Mouse (Mus musculus) CH12.LX (cell line): ENCODE measurements around the gene Olfr25. TPM values are rescaled to one million over a fixed set of nuclear protein-coding genes. Genes with fewer than 3 reads are reported as not detected.

ENCODE experiments used
- DNase-seq: peaks from one replicate; pipeline ENCODE4 v3.0.0-alpha.2; 2013; ENCODE audit errors: extremely low read depth
- H3K27ac ChIP-seq: 2 replicates; pipeline ENCODE4 v1.5.1; 2012; ENCODE audit warnings: low read depth, mild to moderate bottlenecking, control low read depth, moderate library complexity; ENCODE audit not compliant: insufficient read depth
- H3K27me3 ChIP-seq: replicated peaks from 2 replicates; pipeline ENCODE3; 2012; ENCODE audit warnings: inconsistent platforms
- H3K36me3 ChIP-seq, 2 experiments: replicated peaks in 1 of 2; 2 replicates each; pipeline versions ENCODE3 to v1.6.1; 2012; ENCODE audit warnings: inconsistent platforms in 1 of 2, low read length in 1 of 2, mild to moderate bottlenecking in 1 of 2, mixed read lengths in 1 of 2, moderate library complexity in 1 of 2; ENCODE audit not compliant: control insufficient read depth in 1 of 2, insufficient read depth in 1 of 2
- H3K4me1 ChIP-seq, 2 experiments: 2 replicates each; pipeline ENCODE4 v1.6.1; 2012; ENCODE audit warnings: inconsistent platforms in 1 of 2, moderate library complexity in 1 of 2; ENCODE audit not compliant: insufficient read depth in 2 of 2, control insufficient read depth in 1 of 2
- H3K4me2 ChIP-seq: 2 replicates; pipeline ENCODE4 v1.6.1; 2012; ENCODE audit warnings: low read depth, mild to moderate bottlenecking, control low read depth; ENCODE audit not compliant: poor library complexity, insufficient read depth, severe bottlenecking
- H3K4me3 ChIP-seq, 3 experiments: fragments of 150-350 bp in 1 of 3; sonication (generic) in 1 of 3; replicated peaks in 1 of 3; 2 replicates each; pipeline versions ENCODE3 to v1.5.1; 2011 to 2012; ENCODE audit warnings: low read depth in 2 of 3, low read length in 2 of 3, mild to moderate bottlenecking in 2 of 3, moderate library complexity in 2 of 3, control low read depth in 1 of 3, improper control_type of control experiment in 1 of 3, inconsistent platforms in 1 of 3, mixed read lengths in 1 of 3; ENCODE audit not compliant: poor library complexity in 1 of 3
- H3K79me2 ChIP-seq: replicated peaks from 2 replicates; pipeline ENCODE4 v1.6.1; 2012; ENCODE audit warnings: mild to moderate bottlenecking, moderate library complexity; ENCODE audit not compliant: control insufficient read depth, poor library complexity, insufficient read depth, severe bottlenecking; ENCODE audit errors: extremely low read depth
- H3K9ac ChIP-seq: 2 replicates; pipeline ENCODE4 v1.6.1; 2012; ENCODE audit warnings: low read depth, mild to moderate bottlenecking, control low read depth, moderate library complexity; ENCODE audit not compliant: insufficient read depth
- H3K9me3 ChIP-seq: replicated peaks from 2 replicates; pipeline ENCODE3; 2012; ENCODE audit warnings: low read length, inconsistent platforms, mixed read lengths
- CHD1 ChIP-seq: IDR thresholded peaks from 2 replicates; pipeline ENCODE4 v1.6.1; 2012; ENCODE audit warnings: low read depth, low read length, improper control_type of control experiment, inconsistent platforms
- CHD2 ChIP-seq: IDR thresholded peaks from 2 replicates; pipeline ENCODE4 v1.6.1; 2011; ENCODE audit warnings: low read length, improper control_type of control experiment
- E2F4 ChIP-seq: IDR thresholded peaks from 2 replicates; pipeline ENCODE4 v1.6.1; 2011; ENCODE audit warnings: low read depth, low read length, improper control_type of control experiment; ENCODE audit not compliant: insufficient replicate concordance
- EP300 ChIP-seq: IDR thresholded peaks from 2 replicates; pipeline ENCODE4 v1.6.1; 2011; ENCODE audit warnings: low read length, improper control_type of control experiment
- ETS1 ChIP-seq: conservative IDR thresholded peaks from 2 replicates; pipeline ENCODE4 v1.6.1; 2012; ENCODE audit warnings: low read depth, mild to moderate bottlenecking, inconsistent platforms, low read length, improper control_type of control experiment, moderate library complexity
- IRF4 ChIP-seq: IDR thresholded peaks from 2 replicates; pipeline ENCODE4 v1.6.1; 2014; ENCODE audit warnings: low read depth, mild to moderate bottlenecking, inconsistent platforms, low read length, improper control_type of control experiment
- JUN ChIP-seq: IDR thresholded peaks from 2 replicates; pipeline ENCODE4 v1.6.1; 2011; ENCODE audit warnings: low read depth, mild to moderate bottlenecking, low read length, improper control_type of control experiment, moderate library complexity; ENCODE audit not compliant: insufficient read depth
- JUND ChIP-seq: conservative IDR thresholded peaks from 2 replicates; pipeline ENCODE4 v1.6.1; 2011; ENCODE audit warnings: low read depth, low read length, improper control_type of control experiment
- KAT2A ChIP-seq: IDR thresholded peaks from 2 replicates; pipeline ENCODE4 v1.6.1; 2012; ENCODE audit warnings: low read length, improper control_type of control experiment, inconsistent platforms; ENCODE audit not compliant: insufficient replicate concordance
- MAX ChIP-seq: IDR thresholded peaks from 2 replicates; pipeline ENCODE4 v1.6.1; 2011; ENCODE audit warnings: low read length, improper control_type of control experiment
- MAZ ChIP-seq: IDR thresholded peaks from 2 replicates; pipeline ENCODE4 v1.6.1; 2012; ENCODE audit warnings: low read depth, mild to moderate bottlenecking, inconsistent platforms, low read length, improper control_type of control experiment, moderate library complexity
- MXI1 ChIP-seq: IDR thresholded peaks from 2 replicates; pipeline ENCODE4 v1.6.1; 2011; ENCODE audit warnings: mild to moderate bottlenecking, low read depth, low read length, improper control_type of control experiment
- NELFE ChIP-seq: IDR thresholded peaks from 2 replicates; pipeline ENCODE4 v1.6.1; 2011; ENCODE audit warnings: low read depth, low read length, improper control_type of control experiment
- NRF1 ChIP-seq: IDR thresholded peaks from 2 replicates; pipeline ENCODE4 v1.6.1; 2014; ENCODE audit warnings: low read depth, mild to moderate bottlenecking, inconsistent platforms, low read length, improper control_type of control experiment, moderate library complexity
- PAX5 ChIP-seq: IDR thresholded peaks from 2 replicates; pipeline ENCODE4 v1.6.1; 2012; ENCODE audit warnings: low read length, inconsistent platforms, mixed read lengths
- POLR2AphosphoS2 ChIP-seq: IDR thresholded peaks from 2 replicates; pipeline ENCODE4 v1.6.1; 2011; ENCODE audit warnings: low read depth, low read length, improper control_type of control experiment
- TBP ChIP-seq: conservative IDR thresholded peaks from 2 replicates; pipeline ENCODE4 v1.6.1; 2011; ENCODE audit warnings: low read depth, low read length, improper control_type of control experiment
- TCF12 ChIP-seq: IDR thresholded peaks from 2 replicates; pipeline ENCODE4 v1.6.1; 2014; ENCODE audit warnings: low read depth, mild to moderate bottlenecking, inconsistent platforms, low read length, improper control_type of control experiment
- UBTF ChIP-seq: IDR thresholded peaks from 2 replicates; pipeline ENCODE4 v1.6.1; 2012; ENCODE audit warnings: low read depth, mild to moderate bottlenecking, inconsistent platforms, low read length, improper control_type of control experiment, moderate library complexity
- USF1 ChIP-seq: IDR thresholded peaks from 2 replicates; pipeline ENCODE4 v1.6.1; 2014; ENCODE audit warnings: low read depth, mild to moderate bottlenecking, inconsistent platforms, low read length, improper control_type of control experiment
- ZC3H11A ChIP-seq: IDR thresholded peaks from 2 replicates; pipeline ENCODE4 v1.6.1; 2012; ENCODE audit warnings: low read depth, mild to moderate bottlenecking, inconsistent platforms, low read length, improper control_type of control experiment
- ZKSCAN1 ChIP-seq: IDR thresholded peaks from 2 replicates; pipeline ENCODE4 v1.6.1; 2012; ENCODE audit warnings: low read depth, inconsistent platforms, low read length, improper control_type of control experiment, borderline replicate concordance
- ZMIZ1 ChIP-seq: IDR thresholded peaks from 2 replicates; pipeline ENCODE4 v1.6.1; 2012; ENCODE audit warnings: low read depth, mild to moderate bottlenecking, inconsistent platforms, low read length, improper control_type of control experiment
- ZNF384 ChIP-seq: IDR thresholded peaks from 2 replicates; pipeline ENCODE4 v1.6.1; 2012; ENCODE audit warnings: low read depth, low read length, improper control_type of control experiment, inconsistent platforms
- dilution Hi-C: fragments of 300-500 bp; cut with MboI; formaldehyde crosslinking; loops from 2 replicates; pipeline ENCODE4 v1.14.3; 2020; ENCODE audit warnings: low sequenced_read_pairs; ENCODE audit not compliant: extremely low pct_unique_long_range_greater_than_20kb, extremely low pct_ligation_motif_present
- in situ Hi-C: fragments of 300-500 bp; cut with MboI; formaldehyde crosslinking; loops from 3 replicates; pipeline ENCODE4 v1.14.3; 2019; ENCODE audit warnings: low sequenced_read_pairs, low pct_ligation_motif_present, low pct_unique_long_range_greater_than_20kb, mixed read lengths
- polyA plus RNA-seq: library from polyadenylated mRNA; unstranded; fragments of >175 nt; gene quantifications from 2 replicates; pipeline ENCODE4 v1.2.1, GENCODE M21; 2012; ENCODE audit warnings: low read depth; ENCODE audit not compliant: insufficient read length
- total RNA-seq, 2 experiments: library from RNA; depleted of rRNA; stranded (reverse); fragments of 300-350 nt in 1 of 2; fragments of >200 nt in 1 of 2; gene quantifications; 2 replicates each; pipeline ENCODE4 v1.2.3; 2012 to 2014

Gene Olfr25
- total and polyA plus RNA-seq, 3 experiments = not detected

GRCm38 (mm10) chr9:38348111-38348510 is 19.3 kb downstream of the Olfr25 start, which contains the start of gene Olfr898:
Gene Olfr898, plus strand, starts transcription at chr9:38348411.
- dilution Hi-C loops (no loop called here), in situ Hi-C loops (no loop called here)
- no peak for DNase-seq
- Histone ChIP-seq H3K9me3 (no peaks in the 10 kb centered on the region), H3K79me2 (no peaks in the 10 kb centered on the region), H3K9ac (no peak within 1 kb of the TSS), H3K4me3 (no peak within 1 kb of the TSS), H3K4me2 (no peak within 1 kb of the TSS), H3K27me3 (no peaks in the 10 kb centered on the region), H3K4me1 (no peaks in the 10 kb centered on the region), H3K36me3 (no peaks in the 10 kb centered on the region), H3K27ac (no peak within 1 kb of the TSS)
- TF ChIP-seq CHD1 (no peak), PAX5 (no peak), USF1 (no peak)

- H3K9ac ChIP-seq = no peak within 1 kb of the TSS
- DNase-seq = no peak
- H3K79me2 ChIP-seq = no peaks in the 10 kb centered on the region
- no peaks in the 10 kb centered on the region for H3K9me3 ChIP-seq
- H3K27ac ChIP-seq = no peak within 1 kb of the TSS
- no peaks in the 10 kb centered on the region for H3K27me3 ChIP-seq
- in situ Hi-C loops = no loop called here
- H3K4me1 ChIP-seq = no peaks in the 10 kb centered on the region
- no peak within 1 kb of the TSS for H3K4me2 ChIP-seq
- H3K36me3 ChIP-seq = no peaks in the 10 kb centered on the region
- H3K4me3 ChIP-seq = no peak within 1 kb of the TSS
- no peak for TF ChIP-seq USF1
- TF ChIP-seq ZC3H11A = no peak
- no peak for TF ChIP-seq UBTF
- no peak for TF ChIP-seq ETS1
- TF ChIP-seq POLR2AphosphoS2 = no peak
- no peak for TF ChIP-seq CHD2
- TF ChIP-seq, all 38 proteins: peak for 0
- dilution Hi-C loops = no loop called here
Observed at GRCm38 (mm10) chr9:38366596-38366995, 37.7 kb downstream of the Olfr25 start, which contains the start of gene Olfr250. Gene Olfr250, plus strand, starts transcription at chr9:38366896.

- H3K79me2 ChIP-seq = no peaks in the 10 kb centered on the region
- no peak within 1 kb of the TSS for H3K9ac ChIP-seq
- no peak within 1 kb of the TSS for H3K4me2 ChIP-seq
- H3K27ac ChIP-seq = no peak within 1 kb of the TSS
- no peaks in the 10 kb centered on the region for H3K27me3 ChIP-seq
- in situ Hi-C loops = no loop called here
- no peaks in the 10 kb centered on the region for H3K9me3 ChIP-seq
- no peak within 1 kb of the TSS for H3K4me3 ChIP-seq
- TF ChIP-seq CHD1 (no peak), MXI1 (no peak), EP300 (no peak), NELFE (no peak), E2F4 (no peak), JUN (no peak), ZNF384 (no peak), MAX (no peak), MAZ (no peak), KAT2A (no peak), ZMIZ1 (no peak), ZKSCAN1 (no peak), TBP (no peak), IRF4 (no peak), NRF1 (no peak), PAX5 (no peak), TCF12 (no peak), JUND (no peak)
- dilution Hi-C loops = no loop called here
- DNase-seq = no peak
- no peaks in the 10 kb centered on the region for H3K4me1 ChIP-seq
- no peaks in the 10 kb centered on the region for H3K36me3 ChIP-seq
Observed at GRCm38 (mm10) chr9:38376786-38377185, 47.9 kb downstream of the Olfr25 start, which contains the start of gene Olfr251. Gene Olfr251, plus strand, starts transcription at chr9:38377086.
